Mouse (Mus musculus): ENCODE data around the gene Lyg2. TPM values are rescaled to one million over a fixed set of nuclear protein-coding genes. Genes with fewer than 3 reads are reported as not detected.

The Lyg2 gene
- polyA plus RNA-seq, 1 experiment: not detected

DNA sequence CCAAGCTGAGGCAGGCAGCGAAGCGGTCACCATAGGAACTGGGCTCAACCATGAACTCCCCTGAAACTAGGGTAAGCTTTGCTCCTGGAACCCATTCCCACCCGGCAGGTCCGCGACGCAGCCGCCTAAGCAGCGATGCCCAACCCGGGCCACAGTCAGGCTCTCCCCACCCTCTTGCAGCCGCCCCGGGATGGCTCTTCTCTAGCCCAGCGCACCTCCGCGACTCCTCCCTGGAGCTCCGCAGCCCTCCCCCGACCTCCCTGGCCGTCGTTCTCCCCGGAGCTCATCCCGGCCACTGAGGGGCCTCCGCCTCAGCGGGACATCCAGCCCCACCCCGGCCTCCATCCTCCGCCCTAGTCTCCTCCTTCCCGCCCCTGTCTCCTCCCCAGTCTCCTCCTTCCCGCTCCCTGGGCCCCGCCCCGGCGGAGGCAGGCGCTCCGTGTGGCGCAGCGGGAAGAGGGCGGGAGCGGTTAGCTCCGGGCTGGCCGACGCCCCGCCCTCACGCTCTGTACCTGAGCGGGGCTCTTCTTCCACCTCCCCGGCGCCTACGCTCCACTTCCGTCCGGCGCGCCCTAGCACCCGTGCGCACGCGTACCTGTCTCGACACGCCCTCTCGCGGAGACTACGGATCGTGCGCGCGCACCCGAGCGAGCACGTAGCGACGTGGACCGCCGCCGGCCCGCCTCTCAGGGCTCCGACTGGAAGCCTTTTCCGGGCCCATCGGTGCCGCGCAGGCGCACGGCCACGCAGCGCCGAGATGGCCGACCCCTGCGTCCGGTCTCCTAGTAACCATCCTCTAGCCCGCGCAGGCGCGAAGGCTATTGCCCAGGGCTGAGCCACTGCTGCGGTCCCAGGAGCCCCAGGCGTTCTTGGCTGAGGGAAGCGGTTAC lies 51.5 kb downstream of the Lyg2 start:
- TF ChIP-seq POLR2A (IDR thresholded peaks at IDR 0.05; ENCODE audit: low read depth, low read length): peak; percentile 78
- TF ChIP-seq CTCF (IDR thresholded peaks at IDR 0.05; ENCODE audit: extremely low read depth, insufficient read length, insufficient replicate concordance, low read depth, low read length): no peak
- Histone ChIP-seq H3K4me1 (ENCODE audit: control insufficient read depth, insufficient read depth, insufficient read length, low read length) (no peaks in the 10 kb centered on the region), H3K27me3 (ENCODE audit: control insufficient read depth, insufficient read depth, low read length) (no peaks in the 10 kb centered on the region), H3K36me3 (ENCODE audit: control insufficient read depth, insufficient read depth, low read length) (no peaks in the 10 kb centered on the region), H3K27ac (ENCODE audit: insufficient read depth, low read depth, low read length) (peak overlapping the region; percentile 82), H3K4me3 (ENCODE audit: low read depth, low read length) (peak overlapping the region; percentile 78)
- 1% methylated on average over 90 of the region's 90 CpGs for WGBS

Other genes starting within 250 kb of the Lyg2 start
- 12.4 and 15.3 TPM in 2 replicates for gene 2010300C02Rik, start 196.4 kb downstream of the Lyg2 start, polyA plus RNA-seq (2012; rRNA removed)
- 0.10 TPM in 1 of 2 replicates, not detected in the other for gene Tsga10, start 50.1 kb downstream of the Lyg2 start, polyA plus RNA-seq (2012; rRNA removed)
- 0.37 and 0.62 TPM in 2 replicates for gene Lipt1, start 44.8 kb downstream of the Lyg2 start, polyA plus RNA-seq (2012; rRNA removed)
- 1.2 and 2.5 TPM in 2 replicates for gene Mitd1, start 26.1 kb downstream of the Lyg2 start, polyA plus RNA-seq (2012; rRNA removed)
- 16.0 and 25.2 TPM in 2 replicates for gene Mrpl30, start 26.0 kb downstream of the Lyg2 start, polyA plus RNA-seq (2012; rRNA removed)
- gene Lyg1, start 41.3 kb upstream of the Lyg2 start, polyA plus RNA-seq (2012; rRNA removed): not detected in 2 replicates
- gene Txndc9, start 81.4 kb upstream of the Lyg2 start, polyA plus RNA-seq (2012; rRNA removed): 2.3 and 4.0 TPM in 2 replicates
- gene Eif5b, start 81.5 kb upstream of the Lyg2 start, polyA plus RNA-seq (2012; rRNA removed): 0.58 and 1.0 TPM in 2 replicates
- 1.4 and 1.5 TPM in 2 replicates for gene Rev1, start 213.3 kb upstream of the Lyg2 start, polyA plus RNA-seq (2012; rRNA removed)

Data from small intestine, adult 2 months (tissue).